Mouse (Mus musculus): ENCODE results near the gene Grip2.

Gene Grip2

DNA sequence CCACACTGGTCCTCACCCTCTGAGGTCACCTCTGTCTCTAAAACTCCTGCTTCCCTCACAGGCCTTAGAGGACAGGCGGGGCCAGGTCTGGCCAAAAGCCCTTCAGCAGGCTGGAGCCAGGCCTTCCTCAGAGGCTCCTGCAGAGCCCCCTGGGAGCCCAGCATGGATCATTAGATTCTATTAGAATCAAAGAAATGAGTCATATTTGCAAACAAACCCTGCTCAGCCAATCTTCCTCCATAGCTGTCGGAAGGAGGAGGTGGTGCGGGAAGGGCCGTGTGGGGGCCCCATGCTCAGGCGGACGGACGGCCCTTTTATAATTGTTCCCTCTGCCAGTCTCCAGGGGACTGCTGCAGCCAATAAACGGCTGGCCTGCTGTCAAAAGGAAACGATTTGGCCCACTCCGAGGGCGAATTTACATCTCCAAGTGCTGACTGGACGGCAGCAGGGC, 97.3 kb downstream of the Grip2 start:
- DNase-seq (ENCODE audit: low spot score): peak; percentile 80

DNA sequence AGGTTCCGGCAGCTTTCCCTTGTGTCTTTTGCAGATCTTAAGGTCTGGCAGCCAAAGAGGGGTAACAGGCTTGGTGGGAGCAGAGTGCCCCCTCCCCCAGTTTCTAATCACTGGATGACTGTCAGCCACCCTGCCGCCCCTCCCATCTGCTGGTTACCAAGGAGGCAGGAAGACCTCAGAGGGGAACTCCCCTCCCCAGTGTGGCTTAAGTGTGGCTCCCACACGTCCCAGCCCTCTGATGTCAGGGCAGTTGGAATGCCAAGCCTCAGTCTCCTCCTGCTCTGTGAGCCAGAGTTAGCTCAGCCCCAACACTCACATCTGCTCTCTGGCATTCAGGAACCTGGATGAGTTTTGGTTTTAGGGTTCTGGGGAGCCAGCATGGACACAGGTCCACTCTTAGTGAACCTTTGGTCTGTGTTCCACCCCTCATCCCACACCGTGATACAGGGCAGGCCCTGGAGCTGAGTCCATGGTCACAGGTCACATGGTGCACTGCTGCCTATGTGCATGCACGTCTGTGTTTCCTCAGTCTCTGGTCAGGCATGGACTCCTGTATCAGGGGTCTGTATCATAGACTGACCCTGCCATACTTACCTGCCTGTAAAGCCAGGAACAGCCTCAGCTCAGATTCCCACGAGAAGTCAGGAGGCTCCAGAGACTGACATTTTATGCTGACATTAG, 98.0 kb downstream of the Grip2 start:
- no peak for DNase-seq (ENCODE audit: low spot score)

GRCm38 (mm10) chr6:91727361-91727760, 99.7 kb downstream of the Grip2 start:
- peak; percentile 69 for DNase-seq (ENCODE audit: low spot score)

DNA sequence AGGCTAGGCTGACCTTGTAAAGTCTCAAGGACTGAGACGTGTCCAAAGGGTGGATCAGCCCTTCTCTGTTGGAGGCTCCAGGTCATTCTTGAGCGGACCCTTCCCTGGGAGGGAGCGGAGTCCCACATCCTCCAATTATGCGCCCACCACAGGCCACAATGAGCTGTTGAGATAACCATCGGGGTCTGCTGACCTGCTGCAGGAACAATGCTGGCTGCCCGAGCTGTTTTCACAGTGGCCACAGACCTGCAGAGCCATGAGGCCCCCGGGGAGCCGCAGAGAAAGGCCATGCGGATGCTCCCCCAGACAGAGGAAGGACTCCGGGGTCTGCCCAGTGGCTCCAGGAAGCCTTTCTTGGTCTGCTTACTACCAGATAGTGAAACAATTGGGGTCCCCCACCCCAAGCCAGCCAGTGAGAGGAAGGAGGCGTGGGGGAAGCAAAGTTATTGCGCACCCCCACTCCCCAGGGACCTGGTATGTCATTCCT, 105.8 kb downstream of the Grip2 start:
- no peak for DNase-seq (ENCODE audit: low spot score)

- no peak for DNase-seq (ENCODE audit: low spot score)
Measured at GRCm38 (mm10) chr6:91720588-91721214, 106.3 kb downstream of the Grip2 start.

DNA sequence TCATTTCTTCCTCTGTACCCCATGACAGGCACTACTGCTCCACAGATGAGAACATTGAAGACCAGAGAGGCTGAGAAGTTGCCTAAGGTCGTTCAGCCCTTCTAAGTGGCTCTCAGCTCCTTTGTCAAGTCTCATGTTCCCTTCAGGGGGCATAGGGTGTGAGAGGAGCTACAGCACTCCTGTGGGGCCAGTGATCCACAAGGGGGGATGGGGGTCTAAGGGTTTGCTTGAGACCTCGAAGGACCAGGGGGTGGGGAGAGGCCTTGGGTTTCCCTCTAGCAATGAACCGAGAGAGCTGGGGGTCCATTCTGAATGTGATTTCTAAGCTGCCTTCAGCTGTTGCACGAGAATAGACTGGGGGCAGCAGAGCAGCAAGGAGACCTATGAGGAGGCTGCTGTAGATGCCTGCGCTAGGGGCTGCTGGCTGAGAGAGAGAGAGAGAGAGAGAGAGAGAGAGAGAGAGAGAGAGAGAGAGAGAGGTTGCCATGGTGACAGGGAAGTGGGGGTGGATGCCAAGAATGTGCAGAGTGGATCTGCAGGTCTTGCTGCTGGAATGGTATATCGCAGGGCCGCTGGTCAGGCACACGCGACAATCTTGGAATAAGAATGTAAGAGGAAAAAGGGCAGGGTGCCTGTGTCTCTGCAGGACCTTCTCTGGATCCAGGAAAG, 107.1 kb downstream of the Grip2 start:
- no peak for DNase-seq (ENCODE audit: low spot score)

DNA sequence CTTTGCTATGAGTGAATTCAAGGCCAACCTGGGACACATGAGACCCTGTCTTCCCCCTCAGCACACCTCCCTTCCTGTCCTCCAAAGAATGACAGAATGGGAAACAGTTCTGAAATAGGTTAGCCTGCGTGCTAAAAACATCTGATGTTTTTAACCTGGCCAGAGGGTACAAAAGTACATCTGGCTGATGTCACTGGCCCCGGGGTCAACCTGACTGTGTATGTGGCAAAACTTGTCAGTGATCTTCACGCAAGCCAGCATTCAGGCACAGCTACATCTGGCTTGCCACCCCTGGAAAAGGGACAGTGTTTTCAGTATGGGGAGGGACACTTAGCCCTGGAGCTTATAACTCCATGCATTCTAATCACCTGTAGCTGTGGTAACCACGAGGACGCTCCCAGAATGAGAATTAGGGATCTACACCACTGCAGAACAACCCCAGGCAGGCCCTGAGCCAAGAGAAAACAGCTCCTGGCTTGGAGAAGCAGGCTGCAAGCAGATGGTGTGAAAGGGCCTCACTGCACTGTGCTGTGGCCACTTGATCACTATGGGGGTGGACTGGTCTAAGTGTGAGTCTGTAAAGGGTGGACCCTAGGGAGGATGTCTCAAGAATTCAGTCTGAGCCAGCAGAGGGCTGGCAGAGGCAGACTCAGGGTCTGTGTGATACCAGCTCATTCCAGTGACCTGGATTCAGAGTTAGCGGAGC, 107.9 kb downstream of the Grip2 start:
- DNase-seq (ENCODE audit: low spot score): peak; percentile 57

DNA sequence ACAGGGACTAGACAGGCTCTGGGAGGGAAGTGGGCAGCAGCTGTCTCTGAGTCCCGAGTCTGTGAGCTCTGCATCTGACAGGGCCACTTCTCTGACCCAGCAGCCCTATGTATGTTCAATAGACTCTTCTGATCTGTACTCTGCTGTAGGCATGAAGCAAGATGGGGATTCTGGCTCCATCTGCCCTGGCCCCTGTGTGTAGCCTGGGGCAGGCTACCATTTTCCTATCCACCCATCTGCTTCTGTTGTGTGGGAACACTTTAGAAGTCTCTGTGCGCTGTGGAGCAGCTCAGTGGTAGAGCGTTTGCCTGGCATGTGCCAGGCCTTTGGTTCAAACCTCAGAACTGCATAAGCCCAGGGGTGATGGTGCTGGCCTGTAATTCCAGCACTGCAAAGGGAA, 108.4 kb downstream of the Grip2 start:
- no peak for DNase-seq (ENCODE audit: low spot score)

GRCm38 (mm10) chr6:91718067-91718466, 109.0 kb downstream of the Grip2 start:
- no peak for DNase-seq (ENCODE audit: low spot score)

- DNase-seq (ENCODE audit: low spot score): no peak
Measured at GRCm38 (mm10) chr6:91715988-91716810, 110.9 kb downstream of the Grip2 start.

GRCm38 (mm10) chr6:91715023-91715422, 112.0 kb downstream of the Grip2 start:
- DNase-seq (ENCODE audit: low spot score): no peak

- DNase-seq (ENCODE audit: low spot score): no peak
Measured at GRCm38 (mm10) chr6:91713370-91713896, 113.6 kb downstream of the Grip2 start.

DNA sequence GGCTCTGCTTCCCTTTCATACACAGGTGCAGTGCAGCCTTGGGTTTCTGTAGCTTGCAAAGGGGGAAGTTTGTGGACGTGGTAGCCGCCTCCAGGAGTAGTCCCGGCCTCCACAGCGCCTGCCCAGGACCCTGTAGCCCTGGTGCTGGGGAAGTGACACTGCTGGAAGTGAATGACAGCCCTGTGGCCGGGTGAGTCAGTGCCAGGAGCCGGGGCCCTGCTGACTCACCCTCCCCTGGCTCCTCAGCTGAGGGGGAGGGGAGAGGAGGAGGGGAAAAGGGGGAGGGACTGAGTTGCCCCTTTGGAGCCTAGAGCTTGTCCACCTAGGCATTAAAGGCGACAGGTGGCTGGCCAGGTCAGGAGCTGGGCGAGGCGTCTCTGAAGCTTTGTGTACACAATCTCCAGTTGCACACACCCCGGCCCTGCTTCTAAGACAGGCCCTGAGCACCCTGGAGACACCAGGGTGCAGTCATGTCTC, 114.2 kb downstream of the Grip2 start:
- no peak for DNase-seq (ENCODE audit: low spot score)

- no peak for DNase-seq (ENCODE audit: low spot score)
Measured at GRCm38 (mm10) chr6:91712097-91712854, 114.8 kb downstream of the Grip2 start.

All from testis, postnatal 10 days (tissue).